Mouse (Mus musculus): Measurements from ENCODE around the gene Zfp947. TPM values are rescaled to one million over a fixed set of nuclear protein-coding genes. Genes with fewer than 3 reads are reported as not detected.

Gene Zfp947
- 0.22 TPM for polyA plus RNA-seq (2017; shearing (Covaris generic))

DNA sequence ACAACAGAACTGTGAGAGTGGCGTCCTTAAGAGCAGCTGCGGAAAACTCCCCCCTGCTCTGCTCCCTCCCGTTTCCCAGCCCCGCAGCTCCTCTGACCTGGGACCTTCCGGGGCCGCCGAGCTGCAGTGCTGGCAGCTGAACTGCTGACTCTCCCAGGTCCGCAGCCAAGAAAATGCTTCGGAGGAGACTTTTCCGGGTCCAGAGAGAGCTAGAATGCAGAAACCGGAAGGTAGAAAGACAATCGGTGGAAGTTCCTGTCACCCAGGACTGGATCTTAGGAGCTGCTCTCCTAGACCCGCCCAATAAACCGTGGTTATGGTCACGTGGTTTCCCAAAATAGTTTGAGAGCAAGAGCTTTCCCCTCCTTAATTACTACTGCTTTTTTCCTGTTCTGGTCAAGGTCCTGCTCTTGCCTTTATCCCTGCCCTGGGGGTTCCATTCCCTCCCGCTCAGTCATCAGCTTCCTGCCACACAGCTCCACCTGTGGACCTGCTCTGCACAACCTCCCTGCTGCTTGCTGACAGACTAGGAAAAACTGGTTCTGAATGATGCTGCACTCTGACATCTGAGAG, at the start of gene Zfp947:
Zfp947 (minus strand) TSS at position 469 of the 573 bp plus-strand sequence.

Other genes starting within 250 kb of the Zfp947 start
- 24.4 TPM for gene Zfp942, start 203.7 kb downstream of the Zfp947 start, polyA plus RNA-seq (2017; shearing (Covaris generic))
- gene Zfp943, start 203.6 kb downstream of the Zfp947 start, polyA plus RNA-seq (2017; shearing (Covaris generic)), result 10.5 TPM
- 2.1 TPM for gene Zfp994, start 59.4 kb upstream of the Zfp947 start, polyA plus RNA-seq (2017; shearing (Covaris generic))
- 8.0 TPM for gene CT030661.1, start 148.6 kb upstream of the Zfp947 start, polyA plus RNA-seq (2017; shearing (Covaris generic))
- gene Zfp944, start 195.2 kb upstream of the Zfp947 start, polyA plus RNA-seq (2017; shearing (Covaris generic)), result 7.4 TPM
- 11.8 TPM for gene Zfp758, start 195.3 kb upstream of the Zfp947 start, polyA plus RNA-seq (2017; shearing (Covaris generic))